Mouse (Mus musculus) cerebellum, postnatal 14 days (tissue): ENCODE data around the gene Ccdc17.

Source experiments
- DNase-seq, 2 experiments: peaks; one replicate each; pipeline ENCODE4 v3.0.0; 2021; ENCODE audit warnings: mixed read lengths in 2 of 2

Gene Ccdc17

GRCm38 (mm10) chr4:116645624-116646023 is 49.2 kb downstream of the Ccdc17 start:
- no peak for DNase-seq

- DNase-seq = no peak
These were observed 53.0 kb downstream of the Ccdc17 start for GRCm38 (mm10) chr4:116649411-116649810.
